8 mouse cellular contexts compared by ENCODE assay signal in genomic region chr4:116827819-116828218, GRCm38 (mm10). TPM values are rescaled to one million over a fixed set of nuclear protein-coding genes. Genes with fewer than 3 reads are reported as not detected.
A peak's percentile ranks its signal among the peaks of the same experiment; 100 is the strongest.
DNase-seq lines count a peak whose midpoint lies in the region; ATAC-seq lines count a peak whose summit lies in the region.

No protein-coding gene starts in this region.

- no peak overlapping the region for H3K4me2 ChIP-seq in intestine, embryonic 15.5 days (replicated peaks)
- H3K4me2 ChIP-seq in midbrain, embryonic 13.5 days (replicated peaks), result no peak overlapping the region

- peak; percentile 59 for ATAC-seq in intestine, embryonic 15.5 days
- peak; percentile 57; the same call in 1 of the 2 replicates for ATAC-seq in midbrain, embryonic 13.5 days

- H3K27me3 ChIP-seq in intestine, embryonic 15.5 days (replicated peaks), result no peaks in the 10 kb centered on the region
- H3K27me3 ChIP-seq in midbrain, embryonic 13.5 days, result peaks cover 5% of the 10 kb centered on the region

- H3K36me3 ChIP-seq in intestine, embryonic 15.5 days, result no peaks in the 10 kb centered on the region
- no peaks in the 10 kb centered on the region for H3K36me3 ChIP-seq in midbrain, embryonic 13.5 days

- H3K4me1 ChIP-seq in intestine, embryonic 15.5 days (replicated peaks), result peaks cover 3% of the 10 kb centered on the region; the same call in 1 of the 2 replicates
- H3K4me1 ChIP-seq in midbrain, embryonic 13.5 days (replicated peaks), result peaks cover 25% of the 10 kb centered on the region

- no peak overlapping the region for H3K4me3 ChIP-seq in intestine, embryonic 15.5 days (replicated peaks)
- no peak overlapping the region for H3K4me3 ChIP-seq in midbrain, embryonic 13.5 days (replicated peaks)

- H3K27ac ChIP-seq in intestine, embryonic 15.5 days, result no peak overlapping the region
- no peak overlapping the region for H3K27ac ChIP-seq in midbrain, embryonic 13.5 days

- 4% methylated on average over 4 of the region's 4 CpGs for WGBS in intestine, embryonic 15.5 days
- 0% methylated on average over 4 of the region's 4 CpGs for WGBS in midbrain, embryonic 13.5 days

- H3K9ac ChIP-seq in intestine, embryonic 15.5 days, result no peak overlapping the region
- no peak overlapping the region for H3K9ac ChIP-seq in midbrain, embryonic 13.5 days (replicated peaks)

- no peaks in the 10 kb centered on the region for H3K9me3 ChIP-seq in intestine, embryonic 15.5 days
- no peaks in the 10 kb centered on the region for H3K9me3 ChIP-seq in midbrain, embryonic 13.5 days

- DNase-seq in cerebellum, adult 11-12 months, result peak; percentile 51
- no peak for DNase-seq in cerebellum, adult 11 months
- peak; percentile 44 to 60 for DNase-seq in right cerebral cortex, postnatal 10 days (ENCODE audit: low spot score in 2 of 2)
- DNase-seq in right cerebral cortex, postnatal 14 days, result no peak
- DNase-seq in embryo, embryonic 10.5 days (ENCODE audit: low spot score), result peak; percentile 92
- DNase-seq in ovary, postnatal 36 days (ENCODE audit: low spot score), result no peak

RNA-seq across cellular contexts. Expression of gene Hpdl, which starts 6.3 kb away (rescaled TPM):
- 1.4 and 2.2 TPM in 2 replicates for polyA plus RNA-seq in intestine, embryonic 15.5 days (2015; fragmentation: Nextera tagmentation; extraction: Ambion mirVana)
- polyA plus RNA-seq in midbrain, embryonic 13.5 days (2015; fragmentation: Nextera tagmentation; extraction: Ambion mirVana), result 0.62 and 1.0 TPM in 2 replicates

RNA-seq across cellular contexts. Expression of gene Mutyh, which starts 20.3 kb away (rescaled TPM):
- 10.3 and 10.9 TPM in 2 replicates for polyA plus RNA-seq in intestine, embryonic 15.5 days (2015; fragmentation: Nextera tagmentation; extraction: Ambion mirVana)
- 10.2 and 10.6 TPM in 2 replicates for polyA plus RNA-seq in midbrain, embryonic 13.5 days (2015; fragmentation: Nextera tagmentation; extraction: Ambion mirVana)

RNA-seq across cellular contexts. Expression of gene Toe1, which starts 20.4 kb away (rescaled TPM):
- polyA plus RNA-seq in intestine, embryonic 15.5 days (2015; fragmentation: Nextera tagmentation; extraction: Ambion mirVana), result 28.8 and 31.1 TPM in 2 replicates
- 30.3 and 33.1 TPM in 2 replicates for polyA plus RNA-seq in midbrain, embryonic 13.5 days (2015; fragmentation: Nextera tagmentation; extraction: Ambion mirVana)

RNA-seq across cellular contexts. Expression of gene Zswim5, which starts 49.4 kb away (rescaled TPM):
- 1.1 and 1.2 TPM in 2 replicates for polyA plus RNA-seq in intestine, embryonic 15.5 days (2015; fragmentation: Nextera tagmentation; extraction: Ambion mirVana)
- polyA plus RNA-seq in midbrain, embryonic 13.5 days (2015; fragmentation: Nextera tagmentation; extraction: Ambion mirVana), result 9.5 and 9.9 TPM in 2 replicates

Comparison
In these comparisons a context has a peak if more than half of its experiments do, and no peak if none do; other contexts are left out.
1. DNase-seq: peak in cerebellum, adult 11-12 months (single experiment), right cerebral cortex, postnatal 10 days (2 of 2) and embryo, embryonic 10.5 days (single experiment); none in cerebellum, adult 11 months (single experiment), right cerebral cortex, postnatal 14 days (single experiment) and ovary, postnatal 36 days (single experiment).